Mouse (Mus musculus): ENCODE measurements at regions not wholly inside any gene's neighbourhood (a gene's known extent, or its start where the extent isn't known, plus 50 kb on each side); places are given as distances from the start of the nearest gene placed in this dataset.
A peak's percentile ranks its signal among the peaks of the same experiment; 100 is the strongest.

GRCm38 (mm10) chr19:56010766-56011165 lies 269.1 kb downstream of the Tcf7l2 start:
- H3K4me3 ChIP-seq (replicated peaks; ENCODE audit: low read length): no peak overlapping the region
- H3K4me2 ChIP-seq (ENCODE audit: low read depth, low read length): no peak overlapping the region
- ATAC-seq (ENCODE audit: insufficient read depth, low FRiP score): no peak
- no peaks in the 10 kb centered on the region for H3K27me3 ChIP-seq (ENCODE audit: control insufficient read depth, insufficient read depth, low read length)
- H3K27ac ChIP-seq (ENCODE audit: low read length): no peak overlapping the region
- no peak overlapping the region for H3K9ac ChIP-seq (ENCODE audit: low read length)
- H3K4me1 ChIP-seq (ENCODE audit: control insufficient read depth, insufficient read depth, low read length): peaks cover 5% of the 10 kb centered on the region; the same call in 1 of the 2 replicates
- 83% methylated on average over 7 of the region's 7 CpGs for WGBS
- H3K36me3 ChIP-seq (ENCODE audit: control insufficient read depth, insufficient read depth, low read length): no peaks in the 10 kb centered on the region
- H3K9me3 ChIP-seq (replicated peaks; ENCODE audit: control insufficient read depth, low read length): no peaks in the 10 kb centered on the region

- no peak overlapping the region for H3K27ac ChIP-seq (ENCODE audit: low read length)
- ATAC-seq (ENCODE audit: insufficient read depth, low FRiP score): no peak
- H3K4me1 ChIP-seq (ENCODE audit: control insufficient read depth, insufficient read depth, low read length): 0 out of 2 replicates have a peak, but pooled peaks cover under 1% of the 10 kb centered on the region
- no peak overlapping the region for H3K4me3 ChIP-seq (replicated peaks; ENCODE audit: low read length)
- no peaks in the 10 kb centered on the region for H3K9me3 ChIP-seq (replicated peaks; ENCODE audit: control insufficient read depth, low read length)
- no peak overlapping the region for H3K9ac ChIP-seq (ENCODE audit: low read length)
- no peaks in the 10 kb centered on the region for H3K36me3 ChIP-seq (ENCODE audit: control insufficient read depth, insufficient read depth, low read length)
- no peaks in the 10 kb centered on the region for H3K27me3 ChIP-seq (ENCODE audit: control insufficient read depth, insufficient read depth, low read length)
- H3K4me2 ChIP-seq (ENCODE audit: low read depth, low read length): no peak overlapping the region
Measured at GRCm38 (mm10) chr19:56011292-56011691, 269.7 kb downstream of the Tcf7l2 start.

GRCm38 (mm10) chr19:56016548-56017346 lies 270.2 kb upstream of the Habp2 start:
- H3K4me3 ChIP-seq (replicated peaks; ENCODE audit: low read length): no peak overlapping the region
- H3K4me1 ChIP-seq (ENCODE audit: control insufficient read depth, insufficient read depth, low read length): no peaks in the 10 kb centered on the region
- H3K36me3 ChIP-seq (ENCODE audit: control insufficient read depth, insufficient read depth, low read length): no peaks in the 10 kb centered on the region
- no peaks in the 10 kb centered on the region for H3K27me3 ChIP-seq (ENCODE audit: control insufficient read depth, insufficient read depth, low read length)
- H3K4me2 ChIP-seq (ENCODE audit: low read depth, low read length): no peak overlapping the region
- no peaks in the 10 kb centered on the region for H3K9me3 ChIP-seq (replicated peaks; ENCODE audit: control insufficient read depth, low read length)
- WGBS: 82% methylated on average over 4 of the region's 4 CpGs
- ATAC-seq (ENCODE audit: insufficient read depth, low FRiP score): no peak
- H3K9ac ChIP-seq (ENCODE audit: low read length): no peak overlapping the region
- H3K27ac ChIP-seq (ENCODE audit: low read length): no peak overlapping the region

GRCm38 (mm10) chr19:56017524-56017923 lies 269.4 kb upstream of the Habp2 start:
- WGBS: 64% methylated on average over 7 of the region's 7 CpGs
- Histone ChIP-seq H3K9me3 (replicated peaks; ENCODE audit: control insufficient read depth, low read length) (no peaks in the 10 kb centered on the region), H3K4me2 (ENCODE audit: low read depth, low read length) (no peak overlapping the region), H3K4me1 (ENCODE audit: control insufficient read depth, insufficient read depth, low read length) (no peaks in the 10 kb centered on the region), H3K27me3 (ENCODE audit: control insufficient read depth, insufficient read depth, low read length) (no peaks in the 10 kb centered on the region), H3K27ac (ENCODE audit: low read length) (no peak overlapping the region), H3K9ac (ENCODE audit: low read length) (no peak overlapping the region), H3K4me3 (replicated peaks; ENCODE audit: low read length) (no peak overlapping the region), H3K36me3 (ENCODE audit: control insufficient read depth, insufficient read depth, low read length) (no peaks in the 10 kb centered on the region)
- ATAC-seq (ENCODE audit: insufficient read depth, low FRiP score): no peak

- no peak for ATAC-seq (ENCODE audit: insufficient read depth, low FRiP score)
- Histone ChIP-seq H3K9ac (ENCODE audit: low read length) (no peak overlapping the region), H3K9me3 (replicated peaks; ENCODE audit: control insufficient read depth, low read length) (no peaks in the 10 kb centered on the region), H3K4me1 (ENCODE audit: control insufficient read depth, insufficient read depth, low read length) (no peaks in the 10 kb centered on the region), H3K27me3 (ENCODE audit: control insufficient read depth, insufficient read depth, low read length) (no peaks in the 10 kb centered on the region), H3K4me3 (replicated peaks; ENCODE audit: low read length) (no peak overlapping the region), H3K4me2 (ENCODE audit: low read depth, low read length) (no peak overlapping the region), H3K27ac (ENCODE audit: low read length) (no peak overlapping the region), H3K36me3 (ENCODE audit: control insufficient read depth, insufficient read depth, low read length) (no peaks in the 10 kb centered on the region)
- WGBS: 43% methylated on average over 7 of the region's 7 CpGs
Measured at GRCm38 (mm10) chr19:56019143-56019542, 267.8 kb upstream of the Habp2 start.

GRCm38 (mm10) chr19:56022348-56022747 lies 264.6 kb upstream of the Habp2 start:
- Histone ChIP-seq H3K27ac (ENCODE audit: low read length) (no peak overlapping the region), H3K4me1 (ENCODE audit: control insufficient read depth, insufficient read depth, low read length) (no peaks in the 10 kb centered on the region)
- WGBS: 37% methylated on average over 6 of the region's 6 CpGs

GRCm38 (mm10) chr19:56024599-56024998 lies 262.3 kb upstream of the Habp2 start:
- H3K4me1 ChIP-seq (ENCODE audit: control insufficient read depth, insufficient read depth, low read length): peaks cover 6% of the 10 kb centered on the region; the same call in 1 of the 2 replicates
- H3K27me3 ChIP-seq (ENCODE audit: control insufficient read depth, insufficient read depth, low read length): no peaks in the 10 kb centered on the region
- no peak overlapping the region for H3K4me3 ChIP-seq (replicated peaks; ENCODE audit: low read length)
- no peak overlapping the region for H3K27ac ChIP-seq (ENCODE audit: low read length)
- 61% methylated on average over 4 of the region's 4 CpGs for WGBS
- H3K9me3 ChIP-seq (replicated peaks; ENCODE audit: control insufficient read depth, low read length): no peaks in the 10 kb centered on the region
- no peak overlapping the region for H3K4me2 ChIP-seq (ENCODE audit: low read depth, low read length)
- ATAC-seq (ENCODE audit: insufficient read depth, low FRiP score): no peak
- no peaks in the 10 kb centered on the region for H3K36me3 ChIP-seq (ENCODE audit: control insufficient read depth, insufficient read depth, low read length)
- no peak overlapping the region for H3K9ac ChIP-seq (ENCODE audit: low read length)

More at GRCm38 (mm10) chr19:56022348-56022747, 264.6 kb upstream of the Habp2 start:
- H3K4me2 ChIP-seq (ENCODE audit: low read depth, low read length): no peak overlapping the region
- H3K36me3 ChIP-seq (ENCODE audit: control insufficient read depth, insufficient read depth, low read length): no peaks in the 10 kb centered on the region
- H3K27me3 ChIP-seq (ENCODE audit: control insufficient read depth, insufficient read depth, low read length): no peaks in the 10 kb centered on the region
- H3K9me3 ChIP-seq (replicated peaks; ENCODE audit: control insufficient read depth, low read length): no peaks in the 10 kb centered on the region
- ATAC-seq (ENCODE audit: insufficient read depth, low FRiP score): peak; percentile 60
- H3K9ac ChIP-seq (ENCODE audit: low read length): no peak overlapping the region
- no peak overlapping the region for H3K4me3 ChIP-seq (replicated peaks; ENCODE audit: low read length)

GRCm38 (mm10) chr19:56029428-56030281 lies 257.3 kb upstream of the Habp2 start:
- H3K27me3 ChIP-seq (ENCODE audit: control insufficient read depth, insufficient read depth, low read length): no peaks in the 10 kb centered on the region
- no peaks in the 10 kb centered on the region for H3K9me3 ChIP-seq (replicated peaks; ENCODE audit: control insufficient read depth, low read length)
- peak overlapping the region; percentile 29 for H3K27ac ChIP-seq (ENCODE audit: low read length)
- H3K9ac ChIP-seq (ENCODE audit: low read length): peak overlapping the region; percentile 41
- peak; percentile 64; the same call in 1 of the 2 replicates for ATAC-seq (ENCODE audit: insufficient read depth, low FRiP score)
- H3K4me1 ChIP-seq (ENCODE audit: control insufficient read depth, insufficient read depth, low read length): peaks cover 7% of the 10 kb centered on the region; the same call in 1 of the 2 replicates
- H3K4me3 ChIP-seq (replicated peaks; ENCODE audit: low read length): no peak overlapping the region
- H3K4me2 ChIP-seq (ENCODE audit: low read depth, low read length): no peak overlapping the region
- H3K36me3 ChIP-seq (ENCODE audit: control insufficient read depth, insufficient read depth, low read length): no peaks in the 10 kb centered on the region
- 20% methylated on average over 21 of the region's 21 CpGs for WGBS

- no peaks in the 10 kb centered on the region for H3K27me3 ChIP-seq (ENCODE audit: control insufficient read depth, insufficient read depth, low read length)
- no peak overlapping the region for H3K4me3 ChIP-seq (replicated peaks; ENCODE audit: low read length)
- H3K9ac ChIP-seq (ENCODE audit: low read length): no peak overlapping the region
- WGBS: 58% methylated on average over 4 of the region's 4 CpGs
- H3K4me2 ChIP-seq (ENCODE audit: low read depth, low read length): no peak overlapping the region
- ATAC-seq (ENCODE audit: insufficient read depth, low FRiP score): no peak
- H3K9me3 ChIP-seq (replicated peaks; ENCODE audit: control insufficient read depth, low read length): no peaks in the 10 kb centered on the region
- H3K36me3 ChIP-seq (ENCODE audit: control insufficient read depth, insufficient read depth, low read length): no peaks in the 10 kb centered on the region
- no peak overlapping the region for H3K27ac ChIP-seq (ENCODE audit: low read length)
- peaks cover 7% of the 10 kb centered on the region; the same call in 1 of the 2 replicates for H3K4me1 ChIP-seq (ENCODE audit: control insufficient read depth, insufficient read depth, low read length)
Measured at GRCm38 (mm10) chr19:56030401-56030925, 256.5 kb upstream of the Habp2 start.
